Mouse (Mus musculus) heart, embryonic 12.5 days (tissue): ENCODE measurements at regions not wholly inside any gene's neighbourhood (a gene's known extent, or its start where the extent isn't known, plus 50 kb on each side); places are given as distances from the start of the nearest gene placed in this dataset.

Experiments
- ATAC-seq: fragments of 200-750 bp; cut with Nextera tagmentation; 2 replicates; pipeline ENCODE4 v1.8.0; 2017; ENCODE audit warnings: moderate TSS enrichment, moderate library complexity; ENCODE audit not compliant: insufficient number of reproducible peaks, low FRiP score
- H3K27ac ChIP-seq: fragments of 300-500 bp; sonication (generic); 2 replicates; pipeline ENCODE4 v1.5.1; 2016; ENCODE audit warnings: mild to moderate bottlenecking, moderate library complexity; ENCODE audit not compliant: poor library complexity, severe bottlenecking
- H3K27me3 ChIP-seq: fragments of 300-500 bp; sonication (generic); replicated peaks from 2 replicates; pipeline ENCODE4 v1.6.1; 2016; ENCODE audit warnings: mild to moderate bottlenecking, moderate library complexity
- H3K36me3 ChIP-seq: fragments of 300-500 bp; sonication (generic); 2 replicates; pipeline ENCODE4 v1.6.1; 2016; ENCODE audit warnings: mild to moderate bottlenecking, moderate library complexity
- H3K4me1 ChIP-seq: fragments of 300-500 bp; sonication (generic); replicated peaks from 2 replicates; pipeline ENCODE4 v1.6.1; 2016; ENCODE audit warnings: mild to moderate bottlenecking
- H3K4me2 ChIP-seq: fragments of 300-500 bp; sonication (generic); 2 replicates; pipeline ENCODE4 v1.6.1; 2016; ENCODE audit warnings: mild to moderate bottlenecking, moderate library complexity
- H3K4me3 ChIP-seq: fragments of 300-500 bp; sonication (generic); 2 replicates; pipeline ENCODE4 v1.5.1; 2016; ENCODE audit warnings: mild to moderate bottlenecking
- H3K9ac ChIP-seq: fragments of 300-500 bp; sonication (generic); 2 replicates; pipeline ENCODE4 v1.6.1; 2016; ENCODE audit warnings: mild to moderate bottlenecking, moderate library complexity
- H3K9me3 ChIP-seq: fragments of 300-500 bp; sonication (generic); replicated peaks from 2 replicates; pipeline ENCODE4 v1.6.1; 2016; ENCODE audit warnings: mild to moderate bottlenecking, moderate library complexity
- WGBS: fragments of 180-500 bp; shearing (Covaris S2); methylation state at CpG from one replicate; pipeline ENCODE4 v1.1.7; 2016; 5-methylcytosine and 5-hydroxymethylcytosine counted together

DNA sequence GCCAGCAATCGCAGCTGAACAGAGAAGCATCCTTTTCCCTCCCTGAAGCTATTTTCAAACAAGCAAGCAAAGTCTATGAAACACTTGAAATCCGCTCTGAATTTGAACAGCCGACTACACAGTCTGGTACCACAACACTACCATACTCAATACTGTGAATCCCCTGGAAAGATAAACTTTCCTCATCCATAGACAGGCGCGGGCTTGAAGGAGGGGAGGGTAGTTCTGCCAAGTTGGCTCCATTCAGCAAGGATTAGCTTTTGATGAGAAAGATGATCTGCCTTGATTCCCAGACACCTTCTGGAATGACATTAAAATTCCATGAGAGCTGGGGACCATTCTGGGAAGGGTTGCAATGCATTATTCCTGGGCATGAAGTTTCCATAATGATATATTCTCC, 186.4 kb upstream of the A430005L14Rik start:
- Histone ChIP-seq H3K9ac (no peak overlapping the region), H3K27me3 (no peaks in the 10 kb centered on the region), H3K4me3 (no peak overlapping the region), H3K4me1 (peaks cover 8% of the 10 kb centered on the region; the same call in 1 of the 2 replicates), H3K36me3 (no peaks in the 10 kb centered on the region), H3K4me2 (no peak overlapping the region), H3K9me3 (peaks cover 11% of the 10 kb centered on the region), H3K27ac (no peak overlapping the region)
- WGBS, result 83% methylated on average over 5 of the region's 5 CpGs
- ATAC-seq, result no peak

DNA sequence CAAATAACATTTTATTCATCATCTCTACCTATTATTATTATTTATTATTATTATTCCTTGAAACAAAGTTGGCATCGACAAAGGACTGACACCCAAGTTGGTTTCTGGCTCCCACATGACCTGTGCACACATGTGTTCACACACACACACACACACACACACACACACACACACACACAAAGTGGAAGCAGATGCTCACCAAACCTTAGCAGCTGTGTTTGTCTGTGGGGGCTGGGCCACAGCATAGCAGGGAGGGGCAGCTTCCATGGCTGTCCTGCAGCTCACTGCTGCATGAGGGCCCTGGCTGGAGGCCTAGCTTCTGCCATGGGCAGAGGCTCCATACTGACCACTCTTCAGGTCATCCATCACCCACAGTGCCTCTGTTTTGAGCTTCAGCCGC, 176.5 kb upstream of the A430005L14Rik start:
- H3K36me3 ChIP-seq, result no peaks in the 10 kb centered on the region
- no peak overlapping the region for H3K9ac ChIP-seq
- H3K27me3 ChIP-seq, result no peaks in the 10 kb centered on the region
- no peaks in the 10 kb centered on the region for H3K4me1 ChIP-seq
- H3K9me3 ChIP-seq, result no peaks in the 10 kb centered on the region
- no peak overlapping the region for H3K4me2 ChIP-seq
- H3K27ac ChIP-seq, result no peak overlapping the region
- H3K4me3 ChIP-seq, result no peak overlapping the region
- 80% methylated on average over 2 of the region's 2 CpGs for WGBS
- ATAC-seq, result no peak

GRCm38 (mm10) chr4:153781271-153781670, 175.8 kb upstream of the A430005L14Rik start:
- Histone ChIP-seq H3K27ac (no peak overlapping the region), H3K27me3 (no peaks in the 10 kb centered on the region), H3K4me2 (no peak overlapping the region), H3K4me1 (no peaks in the 10 kb centered on the region), H3K9ac (no peak overlapping the region), H3K36me3 (no peaks in the 10 kb centered on the region), H3K9me3 (no peaks in the 10 kb centered on the region), H3K4me3 (no peak overlapping the region)
- 76% methylated on average over 7 of the region's 7 CpGs for WGBS
- ATAC-seq, result no peak

- no peak overlapping the region for H3K4me3 ChIP-seq
- no peaks in the 10 kb centered on the region for H3K27me3 ChIP-seq
- ATAC-seq, result no peak
- 76% methylated on average over 10 of the region's 10 CpGs for WGBS
- no peaks in the 10 kb centered on the region for H3K36me3 ChIP-seq
- no peaks in the 10 kb centered on the region for H3K4me1 ChIP-seq
- H3K9ac ChIP-seq, result no peak overlapping the region
- H3K9me3 ChIP-seq, result no peaks in the 10 kb centered on the region
- no peak overlapping the region for H3K27ac ChIP-seq
- no peak overlapping the region for H3K4me2 ChIP-seq
Observed at GRCm38 (mm10) chr4:153781981-153782521, 175.0 kb upstream of the A430005L14Rik start.

- Histone ChIP-seq H3K4me2 (no peak overlapping the region), H3K36me3 (no peaks in the 10 kb centered on the region), H3K27ac (no peak overlapping the region), H3K4me3 (no peak overlapping the region), H3K27me3 (no peaks in the 10 kb centered on the region), H3K9me3 (no peaks in the 10 kb centered on the region), H3K4me1 (no peaks in the 10 kb centered on the region), H3K9ac (no peak overlapping the region)
- 79% methylated on average over 11 of the region's 11 CpGs for WGBS
- no peak for ATAC-seq
Observed at GRCm38 (mm10) chr4:153784401-153784800, 172.6 kb upstream of the A430005L14Rik start.

DNA sequence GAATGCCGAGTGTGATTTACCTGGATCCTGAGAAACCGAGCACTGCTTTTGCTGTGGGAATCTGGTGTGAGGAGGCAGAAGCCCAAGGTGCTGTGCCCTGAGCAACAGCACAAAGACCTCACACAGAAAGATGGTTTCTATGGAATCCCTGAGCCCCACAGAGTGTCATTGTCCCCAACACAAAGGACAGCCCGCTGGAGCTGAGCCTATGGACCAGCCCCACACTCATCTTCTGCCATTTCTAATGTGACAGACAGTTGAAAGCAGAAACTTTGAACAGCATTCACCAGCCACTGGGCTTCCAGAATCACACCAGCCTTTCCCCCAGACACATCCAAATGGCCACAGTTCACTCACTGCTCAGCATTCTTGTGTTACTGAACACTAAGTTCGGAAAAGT, 171.5 kb upstream of the A430005L14Rik start:
- no peak for ATAC-seq
- Histone ChIP-seq H3K9ac (no peak overlapping the region), H3K4me2 (no peak overlapping the region), H3K4me3 (no peak overlapping the region), H3K36me3 (no peaks in the 10 kb centered on the region), H3K27ac (no peak overlapping the region), H3K9me3 (no peaks in the 10 kb centered on the region), H3K27me3 (no peaks in the 10 kb centered on the region), H3K4me1 (no peaks in the 10 kb centered on the region)
- 86% methylated on average over 4 of the region's 4 CpGs for WGBS

- no peak for ATAC-seq
- 33% methylated on average over 13 of the region's 13 CpGs for WGBS
- no peaks in the 10 kb centered on the region for H3K36me3 ChIP-seq
Observed at GRCm38 (mm10) chr4:153792307-153792706, 164.7 kb upstream of the A430005L14Rik start.

GRCm38 (mm10) chr4:153798061-153798460, 159.0 kb upstream of the A430005L14Rik start:
- peaks cover 3% of the 10 kb centered on the region; the same call in 1 of the 2 replicates for H3K9me3 ChIP-seq
- ATAC-seq, result no peak
- WGBS, result 62% methylated on average over 7 of the region's 7 CpGs

More at GRCm38 (mm10) chr4:153792307-153792706, 164.7 kb upstream of the A430005L14Rik start:
- Histone ChIP-seq H3K27me3 (peaks cover 30% of the 10 kb centered on the region; the same call in 1 of the 2 replicates), H3K4me3 (no peak overlapping the region), H3K4me2 (no peak overlapping the region), H3K4me1 (no peaks in the 10 kb centered on the region), H3K9ac (no peak overlapping the region), H3K27ac (no peak overlapping the region), H3K9me3 (no peaks in the 10 kb centered on the region)

DNA sequence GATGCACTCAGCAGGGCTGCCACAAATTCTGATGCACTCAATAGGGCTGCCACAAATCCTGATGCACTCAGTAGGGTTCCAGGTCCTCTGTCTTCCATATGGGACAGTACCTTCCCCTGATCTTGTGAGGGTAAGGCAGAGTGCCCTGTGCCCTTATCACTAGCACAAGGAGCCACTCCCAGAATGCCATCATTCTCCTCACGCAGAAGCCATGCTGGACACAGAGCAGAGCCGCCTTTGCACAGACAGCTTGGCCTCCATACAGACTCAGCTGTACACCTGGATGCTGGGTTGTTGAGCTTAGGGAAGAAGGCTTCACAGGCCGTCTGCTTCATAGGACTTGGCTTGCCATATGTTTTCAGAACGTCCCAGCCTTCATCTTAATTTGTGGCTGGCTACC, 151.3 kb upstream of the A430005L14Rik start:
- Histone ChIP-seq H3K4me3 (no peak overlapping the region), H3K27ac (no peak overlapping the region), H3K27me3 (peaks cover 31% of the 10 kb centered on the region), H3K9ac (no peak overlapping the region), H3K9me3 (no peaks in the 10 kb centered on the region), H3K4me1 (no peaks in the 10 kb centered on the region), H3K36me3 (no peaks in the 10 kb centered on the region), H3K4me2 (no peak overlapping the region)
- no peak for ATAC-seq
- WGBS, result 45% methylated on average over 4 of the region's 4 CpGs

More at GRCm38 (mm10) chr4:153798061-153798460, 159.0 kb upstream of the A430005L14Rik start:
- 0 out of 2 replicates have a peak, but pooled peaks cover 20% of the 10 kb centered on the region for H3K27me3 ChIP-seq
- H3K36me3 ChIP-seq, result no peaks in the 10 kb centered on the region
- H3K9ac ChIP-seq, result no peak overlapping the region
- H3K4me2 ChIP-seq, result no peak overlapping the region
- H3K27ac ChIP-seq, result no peak overlapping the region
- H3K4me3 ChIP-seq, result no peak overlapping the region
- no peaks in the 10 kb centered on the region for H3K4me1 ChIP-seq

DNA sequence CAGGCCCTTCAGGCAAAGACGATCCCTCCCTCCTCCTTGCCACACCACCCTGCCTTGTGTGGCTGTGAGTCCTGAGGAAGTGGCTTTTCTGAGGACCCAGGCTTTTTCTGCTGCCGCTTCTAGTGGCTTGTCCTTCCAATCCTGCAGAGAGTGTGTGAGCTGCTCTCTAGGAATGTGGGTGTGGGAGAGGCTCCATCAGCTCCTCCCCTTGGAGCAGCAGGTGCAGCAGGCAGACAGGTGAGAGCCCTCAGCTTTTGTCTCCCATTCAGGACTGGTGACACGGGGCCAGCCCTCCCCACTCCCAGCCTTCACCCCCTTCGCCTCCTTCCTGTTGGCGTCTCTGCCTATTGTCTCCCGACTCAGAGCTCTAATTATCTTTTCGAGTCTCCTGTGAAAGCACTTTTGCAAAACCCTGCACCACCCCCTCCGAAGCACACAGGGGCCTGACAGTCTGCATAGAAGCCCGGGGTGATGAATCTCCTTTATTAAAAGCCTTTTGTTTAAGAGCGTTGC, 150.8 kb upstream of the A430005L14Rik start:
- no peak overlapping the region for H3K4me2 ChIP-seq
- ATAC-seq, result no peak

GRCm38 (mm10) chr4:153806820-153807436, 150.1 kb upstream of the A430005L14Rik start:
- no peak overlapping the region for H3K4me3 ChIP-seq
- H3K4me2 ChIP-seq, result no peak overlapping the region
- H3K27ac ChIP-seq, result no peak overlapping the region
- peaks cover 31% of the 10 kb centered on the region for H3K27me3 ChIP-seq
- no peak for ATAC-seq
- H3K9me3 ChIP-seq, result peaks cover 4% of the 10 kb centered on the region; the same call in 1 of the 2 replicates
- H3K4me1 ChIP-seq, result no peaks in the 10 kb centered on the region
- H3K9ac ChIP-seq, result no peak overlapping the region
- no peaks in the 10 kb centered on the region for H3K36me3 ChIP-seq
- WGBS, result 41% methylated on average over 10 of the region's 10 CpGs

More for the DNA sequence above, 150.8 kb upstream of the A430005L14Rik start:
- H3K9me3 ChIP-seq, result no peaks in the 10 kb centered on the region
- no peaks in the 10 kb centered on the region for H3K36me3 ChIP-seq
- H3K27me3 ChIP-seq, result peaks cover 31% of the 10 kb centered on the region
- H3K4me1 ChIP-seq, result no peaks in the 10 kb centered on the region
- H3K9ac ChIP-seq, result no peak overlapping the region
- WGBS, result 11% methylated on average over 10 of the region's 10 CpGs
- no peak overlapping the region for H3K27ac ChIP-seq
- no peak overlapping the region for H3K4me3 ChIP-seq
